Mouse (Mus musculus) heart, embryonic 15.5 days (tissue): ENCODE measurements at regions not wholly inside any gene's neighbourhood (a gene's known extent, or its start where the extent isn't known, plus 50 kb on each side); places are given as distances from the start of the nearest gene placed in this dataset.

Experiments used
- ATAC-seq: fragments of 200-750 bp; cut with Nextera tagmentation; replicated peaks from 2 replicates; pipeline ENCODE4 v1.8.0; 2017; ENCODE audit warnings: low read depth, moderate TSS enrichment; ENCODE audit not compliant: insufficient number of reproducible peaks, insufficient read depth, low FRiP score
- H3K27ac ChIP-seq: fragments of 300-500 bp; sonication (generic); 2 replicates; pipeline ENCODE4 v1.5.1; 2015; ENCODE audit warnings: mild to moderate bottlenecking, inconsistent platforms
- H3K27me3 ChIP-seq: fragments of 300-500 bp; sonication (generic); 2 replicates; pipeline ENCODE4 v1.6.1; 2015; ENCODE audit warnings: inconsistent platforms
- H3K36me3 ChIP-seq: fragments of 300-500 bp; sonication (generic); 2 replicates; pipeline ENCODE4 v1.6.1; 2015; ENCODE audit warnings: mild to moderate bottlenecking, inconsistent platforms
- H3K4me1 ChIP-seq: fragments of 300-500 bp; sonication (generic); replicated peaks from 2 replicates; pipeline ENCODE4 v1.6.1; 2015; ENCODE audit warnings: inconsistent platforms
- H3K4me2 ChIP-seq: fragments of 300-500 bp; sonication (generic); 2 replicates; pipeline ENCODE4 v1.6.1; 2015; ENCODE audit warnings: inconsistent platforms, mild to moderate bottlenecking, moderate library complexity
- H3K4me3 ChIP-seq: fragments of 300-500 bp; sonication (generic); 2 replicates; pipeline ENCODE4 v1.5.1; 2015; ENCODE audit warnings: mild to moderate bottlenecking, inconsistent platforms
- H3K9ac ChIP-seq: fragments of 300-500 bp; sonication (generic); 2 replicates; pipeline ENCODE4 v1.6.1; 2015; ENCODE audit warnings: mild to moderate bottlenecking, inconsistent platforms
- H3K9me3 ChIP-seq: fragments of 300-500 bp; sonication (generic); replicated peaks from 2 replicates; pipeline ENCODE4 v1.6.1; 2016; ENCODE audit warnings: inconsistent platforms
- WGBS: fragments of 180-500 bp; shearing (Covaris S2); methylation state at CpG from one replicate; pipeline ENCODE4 v1.1.7; 2015; ENCODE audit warnings: mixed read lengths; 5-methylcytosine and 5-hydroxymethylcytosine counted together

DNA sequence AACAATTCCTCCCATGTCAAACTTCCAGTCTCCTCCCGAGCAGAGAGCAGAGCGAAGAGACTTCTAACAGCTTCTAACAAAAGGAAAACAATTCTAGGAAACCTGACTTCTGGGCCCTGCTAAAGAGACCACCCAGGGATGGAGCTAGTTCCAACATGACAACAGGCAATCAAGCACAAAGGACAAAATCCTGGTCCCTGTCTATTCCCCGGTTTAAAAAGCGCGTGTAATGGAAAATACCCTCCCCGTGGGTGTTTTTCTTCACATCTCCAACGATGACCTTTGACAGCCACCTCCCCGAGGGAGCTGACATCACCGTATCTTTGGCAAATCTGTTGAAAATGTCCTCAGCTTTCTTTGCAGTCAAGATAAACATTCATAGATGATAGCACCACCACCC is 256.9 kb upstream of the Jmjd1c start:
- 41% methylated on average over 9 of the region's 9 CpGs for WGBS
- H3K4me2 ChIP-seq: no peak overlapping the region
- H3K9me3 ChIP-seq: no peaks in the 10 kb centered on the region
- H3K36me3 ChIP-seq: no peaks in the 10 kb centered on the region
- H3K9ac ChIP-seq: no peak overlapping the region
- ATAC-seq: no peak
- H3K4me1 ChIP-seq: no peaks in the 10 kb centered on the region
- no peaks in the 10 kb centered on the region for H3K27me3 ChIP-seq
- H3K27ac ChIP-seq: no peak overlapping the region
- no peak overlapping the region for H3K4me3 ChIP-seq

DNA sequence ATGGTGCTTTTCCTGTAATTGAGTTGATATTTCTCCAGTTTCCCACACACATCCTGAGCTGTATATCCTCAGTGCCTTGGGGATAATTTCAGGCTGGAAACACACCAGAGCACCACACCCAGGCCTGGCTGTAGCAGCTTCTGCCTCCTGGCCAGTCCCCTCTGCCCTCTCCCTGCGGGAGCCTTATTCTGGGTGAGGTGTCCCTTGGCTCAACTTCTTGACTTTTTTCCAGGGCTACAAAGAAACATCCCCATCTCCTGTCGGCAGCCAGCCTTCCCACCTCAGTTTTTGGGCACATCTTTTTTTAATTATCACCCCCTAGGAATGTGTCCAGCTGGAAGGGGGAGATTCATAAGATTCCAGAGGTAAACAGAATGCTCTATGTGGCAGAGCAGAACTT is 252.7 kb upstream of the Jmjd1c start:
- H3K36me3 ChIP-seq: no peaks in the 10 kb centered on the region
- ATAC-seq: no peak
- WGBS: 56% methylated on average over 2 of the region's 2 CpGs
- H3K27me3 ChIP-seq: no peaks in the 10 kb centered on the region
- no peaks in the 10 kb centered on the region for H3K4me1 ChIP-seq
- H3K4me3 ChIP-seq: no peak overlapping the region
- no peak overlapping the region for H3K27ac ChIP-seq
- no peak overlapping the region for H3K4me2 ChIP-seq
- H3K9ac ChIP-seq: no peak overlapping the region
- no peaks in the 10 kb centered on the region for H3K9me3 ChIP-seq

DNA sequence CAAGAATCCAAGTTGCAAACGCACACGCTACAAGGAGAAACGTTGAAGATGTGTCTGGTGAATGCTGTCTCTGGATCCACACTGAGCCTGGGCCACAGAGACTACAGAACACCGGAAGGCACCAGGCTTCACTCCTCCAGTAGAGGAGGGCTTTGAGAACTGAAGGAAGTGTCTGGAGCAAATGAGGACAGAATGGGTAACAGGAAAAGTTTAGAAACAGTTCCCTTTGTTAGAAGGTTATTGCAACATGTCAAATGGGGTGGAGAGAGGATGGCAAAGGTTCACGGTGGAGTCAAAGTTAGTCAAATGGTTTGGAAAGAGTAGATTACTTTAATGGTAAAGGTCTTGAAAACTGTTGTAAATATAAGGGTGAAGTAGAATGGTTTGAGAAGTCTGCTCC is 247.1 kb upstream of the Jmjd1c start:
- H3K4me1 ChIP-seq: peaks cover 3% of the 10 kb centered on the region; the same call in 1 of the 2 replicates
- no peak overlapping the region for H3K27ac ChIP-seq
- H3K4me3 ChIP-seq: no peak overlapping the region
- H3K9ac ChIP-seq: no peak overlapping the region
- no peak for ATAC-seq
- no peaks in the 10 kb centered on the region for H3K9me3 ChIP-seq
- H3K36me3 ChIP-seq: no peaks in the 10 kb centered on the region
- WGBS: 81% methylated on average over 5 of the region's 5 CpGs
- no peaks in the 10 kb centered on the region for H3K27me3 ChIP-seq
- H3K4me2 ChIP-seq: no peak overlapping the region

DNA sequence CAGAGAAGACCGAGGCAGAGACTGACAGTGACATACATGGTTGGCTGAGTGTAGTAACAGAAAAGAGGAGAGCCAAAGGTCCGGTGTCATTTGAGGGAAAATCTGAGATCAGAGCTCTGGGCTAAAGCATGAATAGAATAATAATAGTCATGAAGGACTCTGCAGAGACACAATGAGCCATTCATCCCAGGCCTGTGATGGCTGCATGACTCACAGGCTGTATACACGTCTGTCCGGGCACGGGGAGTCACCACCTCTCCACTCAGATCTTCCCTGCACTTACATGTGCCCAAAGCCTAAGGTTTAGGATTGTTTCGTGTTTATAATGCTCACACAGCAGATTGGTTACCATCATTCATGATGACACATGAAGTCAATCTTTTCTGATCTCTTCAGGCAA is 246.2 kb upstream of the Jmjd1c start:
- Histone ChIP-seq H3K4me3 (no peak overlapping the region), H3K36me3 (no peaks in the 10 kb centered on the region), H3K9ac (no peak overlapping the region), H3K4me1 (peaks cover 3% of the 10 kb centered on the region; the same call in 1 of the 2 replicates), H3K9me3 (no peaks in the 10 kb centered on the region), H3K27me3 (no peaks in the 10 kb centered on the region), H3K4me2 (no peak overlapping the region), H3K27ac (no peak overlapping the region)
- WGBS: 66% methylated on average over 6 of the region's 6 CpGs
- ATAC-seq: no peak

DNA sequence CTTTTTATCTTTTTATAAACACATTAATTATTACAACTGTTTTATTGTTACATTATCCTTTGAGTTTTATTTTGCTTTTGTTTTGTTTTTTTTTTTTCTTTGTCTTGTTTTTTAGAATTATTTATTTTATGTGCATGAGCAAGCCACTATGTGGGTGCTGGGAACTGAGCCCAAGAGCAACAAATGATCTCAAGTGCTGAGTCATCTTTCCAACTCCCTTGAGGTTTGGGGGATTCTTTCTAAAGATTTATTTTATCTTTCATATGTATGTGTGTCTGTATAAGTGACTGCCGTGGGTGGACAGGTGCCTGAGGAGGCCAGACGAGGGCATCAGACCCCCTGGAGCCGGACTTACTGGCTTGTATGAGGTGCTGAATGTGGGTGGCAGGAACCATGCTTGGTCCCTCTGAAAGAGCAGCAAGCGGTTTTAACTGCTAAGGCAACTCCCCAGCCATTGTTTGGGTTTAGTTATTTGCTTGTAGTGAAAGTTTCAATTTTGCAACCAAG is 244.9 kb upstream of the Jmjd1c start:
- no peak for ATAC-seq
- no peaks in the 10 kb centered on the region for H3K27me3 ChIP-seq
- H3K9ac ChIP-seq: no peak overlapping the region
- no peaks in the 10 kb centered on the region for H3K36me3 ChIP-seq
- H3K4me1 ChIP-seq: peaks cover 3% of the 10 kb centered on the region; the same call in 1 of the 2 replicates
- H3K9me3 ChIP-seq: no peaks in the 10 kb centered on the region
- H3K27ac ChIP-seq: no peak overlapping the region
- 65% methylated on average over 4 of the region's 4 CpGs for WGBS
- H3K4me3 ChIP-seq: no peak overlapping the region
- H3K4me2 ChIP-seq: no peak overlapping the region

DNA sequence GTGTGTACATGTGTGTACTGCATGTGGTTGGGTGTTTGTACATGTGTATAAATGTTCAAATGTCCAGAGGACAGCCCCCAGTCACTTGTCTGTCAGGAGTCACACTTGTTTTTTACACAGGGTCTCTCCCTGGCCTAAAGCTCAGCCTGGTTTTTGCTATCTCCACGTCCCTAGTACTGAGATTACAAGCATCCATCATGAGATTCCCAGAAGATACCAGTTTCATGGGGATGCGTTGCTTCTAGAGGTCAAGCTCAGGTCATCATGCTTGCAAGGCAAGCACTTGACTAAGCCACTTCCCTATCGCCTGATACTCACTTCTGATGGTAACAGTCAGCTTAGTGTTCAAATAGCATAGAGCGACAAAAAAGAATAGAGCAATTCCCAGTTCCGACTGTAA is 244.1 kb upstream of the Jmjd1c start:
- no peak overlapping the region for H3K9ac ChIP-seq
- H3K4me3 ChIP-seq: no peak overlapping the region
- H3K9me3 ChIP-seq: no peaks in the 10 kb centered on the region
- H3K27me3 ChIP-seq: no peaks in the 10 kb centered on the region
- H3K36me3 ChIP-seq: no peaks in the 10 kb centered on the region
- no peak overlapping the region for H3K4me2 ChIP-seq
- H3K4me1 ChIP-seq: peaks cover 3% of the 10 kb centered on the region; the same call in 1 of the 2 replicates
- ATAC-seq: no peak
- H3K27ac ChIP-seq: no peak overlapping the region
- 55% methylated on average over 5 of the region's 5 CpGs for WGBS

DNA sequence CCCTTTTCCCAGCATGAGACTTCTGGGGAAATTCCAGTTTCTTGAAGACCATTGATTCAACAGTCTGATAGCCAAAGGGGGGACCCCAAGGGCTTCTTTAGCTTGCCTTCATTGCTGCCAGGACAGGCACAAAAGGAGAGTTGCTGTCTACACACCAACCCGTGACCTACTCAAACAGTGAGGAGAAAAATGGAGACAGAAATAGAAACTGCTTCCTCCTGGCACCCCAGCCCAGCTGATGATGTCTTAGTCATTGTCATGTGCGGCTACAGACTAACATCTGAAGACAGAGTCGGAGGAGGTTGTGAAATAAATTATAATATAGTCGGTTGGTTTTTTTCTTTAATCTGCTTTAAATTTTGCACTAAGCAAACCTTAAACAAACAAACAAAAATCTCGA is 243.2 kb upstream of the Jmjd1c start:
- Histone ChIP-seq H3K4me2 (peak overlapping the region; percentile 51; the same call in 1 of the 2 replicates), H3K36me3 (no peaks in the 10 kb centered on the region), H3K27ac (no peak overlapping the region), H3K4me1 (peaks cover 3% of the 10 kb centered on the region; the same call in 1 of the 2 replicates), H3K9ac (no peak overlapping the region), H3K27me3 (no peaks in the 10 kb centered on the region), H3K4me3 (no peak overlapping the region), H3K9me3 (no peaks in the 10 kb centered on the region)
- no peak for ATAC-seq
- 29% methylated on average over 5 of the region's 5 CpGs for WGBS

DNA sequence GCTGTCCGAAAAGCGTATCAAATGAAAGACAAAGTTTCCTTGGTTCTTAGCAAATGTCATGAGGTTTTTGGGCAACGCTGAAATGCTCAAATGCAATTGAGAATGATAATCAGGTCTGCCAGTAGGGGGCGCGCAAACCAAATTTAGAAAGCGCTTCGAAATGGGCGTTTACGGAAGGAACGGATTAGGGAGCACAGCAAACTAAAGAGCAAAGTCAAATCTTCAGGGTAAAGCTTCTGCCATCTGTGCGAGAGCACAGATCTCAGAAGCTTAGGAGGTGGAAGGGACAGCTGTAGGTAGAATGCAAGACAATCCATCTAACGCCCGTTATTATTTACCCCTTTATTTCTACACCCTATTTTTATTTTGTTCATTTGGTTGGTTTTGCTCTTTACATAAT is 242.7 kb upstream of the Jmjd1c start:
- peak overlapping the region; percentile 22; the same call in 1 of the 2 replicates for H3K4me3 ChIP-seq
- no peak overlapping the region for H3K27ac ChIP-seq
- H3K27me3 ChIP-seq: no peaks in the 10 kb centered on the region
- no peaks in the 10 kb centered on the region for H3K36me3 ChIP-seq
- peaks cover 3% of the 10 kb centered on the region; the same call in 1 of the 2 replicates for H3K4me1 ChIP-seq
- H3K9me3 ChIP-seq: no peaks in the 10 kb centered on the region
- H3K9ac ChIP-seq: 0 out of 2 replicates have a peak overlapping the region, but pooled peaks have one; percentile 12
- H3K4me2 ChIP-seq: peak overlapping the region; percentile 51
- no peak for ATAC-seq
- WGBS: 9% methylated on average over 13 of the region's 13 CpGs

DNA sequence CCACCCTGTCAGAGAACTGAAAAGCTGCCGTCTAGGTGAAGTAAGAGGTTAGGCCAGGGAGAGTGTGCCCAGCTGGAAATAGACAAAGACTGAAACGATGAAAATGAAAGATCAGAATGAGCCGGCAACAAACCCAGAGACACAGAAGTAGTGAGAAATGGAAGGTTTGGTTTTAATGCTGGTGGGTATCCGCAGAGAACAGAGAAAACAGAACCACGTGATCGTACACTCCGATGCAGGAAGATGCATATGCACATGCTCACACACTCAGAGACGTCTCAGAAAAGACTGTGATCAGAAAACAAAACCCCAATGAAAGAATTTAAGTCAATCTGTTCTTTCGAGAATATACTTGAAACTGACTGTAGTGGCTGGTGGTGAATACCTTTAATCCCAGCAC is 241.0 kb upstream of the Jmjd1c start:
- H3K27ac ChIP-seq: no peak overlapping the region
- H3K4me3 ChIP-seq: no peak overlapping the region
- no peak overlapping the region for H3K9ac ChIP-seq
- 88% methylated on average over 9 of the region's 9 CpGs for WGBS
- H3K9me3 ChIP-seq: no peaks in the 10 kb centered on the region
- no peak for ATAC-seq
- H3K4me1 ChIP-seq: peaks cover 3% of the 10 kb centered on the region; the same call in 1 of the 2 replicates
- no peak overlapping the region for H3K4me2 ChIP-seq
- H3K27me3 ChIP-seq: no peaks in the 10 kb centered on the region
- no peaks in the 10 kb centered on the region for H3K36me3 ChIP-seq

DNA sequence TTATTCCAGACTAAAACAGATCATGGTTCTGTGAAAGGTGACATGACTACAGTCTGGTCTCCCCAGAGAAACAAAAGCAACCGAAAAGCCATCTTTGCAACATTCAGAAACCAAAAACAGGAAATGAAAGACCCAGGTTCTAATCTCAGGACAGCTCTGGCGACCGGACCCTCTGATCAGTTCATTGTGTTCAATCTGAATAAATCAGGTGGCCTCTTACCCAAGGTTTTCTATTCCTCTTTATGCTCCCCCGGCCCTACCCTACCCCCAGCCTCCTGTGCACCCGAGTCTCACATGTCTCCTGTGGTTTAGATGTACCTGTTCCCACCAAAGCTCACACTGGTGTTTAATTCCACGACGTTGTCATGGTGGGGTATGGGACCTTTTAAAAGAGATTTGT is 238.6 kb upstream of the Jmjd1c start:
- peaks cover 3% of the 10 kb centered on the region; the same call in 1 of the 2 replicates for H3K4me1 ChIP-seq
- no peaks in the 10 kb centered on the region for H3K27me3 ChIP-seq
- WGBS: 72% methylated on average over 7 of the region's 7 CpGs
- H3K9me3 ChIP-seq: no peaks in the 10 kb centered on the region
- no peak overlapping the region for H3K4me2 ChIP-seq
- no peak overlapping the region for H3K9ac ChIP-seq
- no peak overlapping the region for H3K4me3 ChIP-seq
- no peak for ATAC-seq
- no peaks in the 10 kb centered on the region for H3K36me3 ChIP-seq
- no peak overlapping the region for H3K27ac ChIP-seq

DNA sequence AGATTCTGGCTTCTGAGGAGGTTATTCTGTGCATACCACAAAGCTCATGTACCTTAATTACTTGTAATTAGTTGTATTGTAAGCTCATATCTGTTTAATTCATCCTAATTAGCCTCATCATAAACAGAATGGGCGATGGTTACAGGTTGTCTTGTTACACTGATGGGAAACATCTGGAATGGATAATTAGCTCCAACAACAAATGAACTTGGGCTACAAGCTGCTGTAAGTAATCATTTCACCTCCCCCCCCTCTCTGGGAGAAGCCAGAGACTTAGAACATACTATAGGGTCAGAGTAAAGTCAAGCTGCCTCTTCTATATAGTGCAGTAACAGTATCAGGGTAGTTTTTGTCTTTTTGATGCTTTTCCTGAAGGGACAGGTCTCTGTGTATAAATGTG is 234.5 kb upstream of the Jmjd1c start:
- H3K4me1 ChIP-seq: no peaks in the 10 kb centered on the region
- 69% methylated on average over 1 of the region's 1 CpGs for WGBS
- no peak overlapping the region for H3K4me2 ChIP-seq
- no peaks in the 10 kb centered on the region for H3K36me3 ChIP-seq
- no peak overlapping the region for H3K4me3 ChIP-seq
- H3K27me3 ChIP-seq: no peaks in the 10 kb centered on the region
- ATAC-seq: no peak
- H3K9ac ChIP-seq: no peak overlapping the region
- H3K27ac ChIP-seq: no peak overlapping the region
- H3K9me3 ChIP-seq: no peaks in the 10 kb centered on the region

DNA sequence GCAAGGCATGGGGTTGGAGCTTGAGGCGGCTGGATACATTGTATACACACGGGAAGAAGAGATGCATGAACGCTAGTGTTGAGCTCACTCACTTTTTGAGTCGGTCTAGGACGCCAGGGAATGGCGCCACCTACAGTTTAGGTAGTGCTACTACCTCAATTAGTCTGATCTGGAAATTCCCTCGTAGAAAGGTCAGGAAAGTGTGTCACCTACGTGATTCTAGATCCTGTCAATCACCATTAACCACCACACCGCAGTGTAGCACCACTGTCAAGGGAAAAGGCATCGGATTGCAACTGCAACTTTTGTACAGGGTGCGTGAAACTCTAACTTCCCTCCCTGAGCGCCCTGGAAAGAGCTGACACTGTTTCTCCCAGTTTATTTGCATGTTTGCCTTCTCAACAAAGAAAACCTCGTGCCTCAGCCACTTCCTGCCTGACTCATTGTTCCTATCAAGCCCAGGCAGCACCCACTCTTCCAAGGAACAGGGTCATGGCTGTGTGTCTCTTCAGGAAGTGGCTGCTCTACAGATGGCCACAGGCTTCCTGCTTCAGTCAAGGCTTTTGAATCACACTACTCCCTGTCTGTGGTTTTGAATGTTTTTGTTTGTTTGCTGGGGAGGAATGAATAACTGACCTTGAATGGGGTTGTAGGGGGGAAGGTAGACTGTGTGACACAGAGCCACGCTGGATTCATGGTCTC is 231.6 kb upstream of the Jmjd1c start:
- 59% methylated on average over 14 of the region's 14 CpGs for WGBS
- H3K9me3 ChIP-seq: no peaks in the 10 kb centered on the region
- H3K9ac ChIP-seq: no peak overlapping the region
- no peaks in the 10 kb centered on the region for H3K27me3 ChIP-seq
- no peak overlapping the region for H3K4me3 ChIP-seq
- no peaks in the 10 kb centered on the region for H3K4me1 ChIP-seq
- peak; percentile 75 for ATAC-seq
- H3K27ac ChIP-seq: peak overlapping the region; percentile 39
- H3K36me3 ChIP-seq: no peaks in the 10 kb centered on the region
- H3K4me2 ChIP-seq: no peak overlapping the region
